Mouse (Mus musculus) stomach, embryonic 16.5 days (tissue): Measurements from ENCODE around the gene Enpp7. TPM values are rescaled to one million over a fixed set of nuclear protein-coding genes. Genes with fewer than 3 reads are reported as not detected.

ENCODE experiments used
- ATAC-seq: fragments of 200-750 bp; cut with Nextera tagmentation; 2 replicates; pipeline ENCODE4 v1.8.0; 2017; ENCODE audit warnings: moderate number of reproducible peaks, moderate TSS enrichment; ENCODE audit not compliant: insufficient read depth, low FRiP score
- H3K27ac ChIP-seq: fragments of 300-500 bp; sonication (generic); 2 replicates; pipeline ENCODE4 v1.5.1; 2014; ENCODE audit warnings: low read length
- H3K27me3 ChIP-seq: fragments of 300-500 bp; sonication (generic); 2 replicates; pipeline ENCODE4 v1.6.1; 2014; ENCODE audit warnings: low read length, control low read depth, mixed read lengths; ENCODE audit not compliant: control insufficient read depth, insufficient read depth
- H3K36me3 ChIP-seq: fragments of 300-500 bp; sonication (generic); 2 replicates; pipeline ENCODE4 v1.6.1; 2014; ENCODE audit warnings: low read length; ENCODE audit not compliant: control insufficient read depth, insufficient read depth
- H3K4me1 ChIP-seq: fragments of 300-500 bp; sonication (generic); 2 replicates; pipeline ENCODE4 v1.6.1; 2014; ENCODE audit warnings: low read length, control low read depth, mixed read lengths; ENCODE audit not compliant: control insufficient read depth, insufficient read depth
- H3K4me2 ChIP-seq: fragments of 300-500 bp; sonication (generic); 2 replicates; pipeline ENCODE4 v1.6.1; 2014; ENCODE audit warnings: low read depth, low read length, mixed read lengths
- H3K4me3 ChIP-seq: fragments of 300-500 bp; sonication (generic); replicated peaks from 2 replicates; pipeline ENCODE4 v1.5.1; 2014; ENCODE audit warnings: mild to moderate bottlenecking, low read length
- H3K9ac ChIP-seq: fragments of 300-500 bp; sonication (generic); 2 replicates; pipeline ENCODE4 v1.6.1; 2014; ENCODE audit warnings: low read length
- H3K9me3 ChIP-seq: fragments of 300-500 bp; sonication (generic); replicated peaks from 2 replicates; pipeline ENCODE4 v1.6.1; 2016; ENCODE audit warnings: low read length, control low read depth; ENCODE audit not compliant: control insufficient read depth
- WGBS: fragments of 180-500 bp; shearing (Covaris S2); extraction: QIAGEN DNeasy Blood & Tissue Kit; methylation state at CpG from one replicate; pipeline ENCODE4 v1.1.7; 2014; 5-methylcytosine and 5-hydroxymethylcytosine counted together
- polyA plus RNA-seq: library from polyadenylated mRNA; unstranded; fragments of >200 nt; fragmentation: Nextera tagmentation; extraction: Ambion mirVana; gene quantifications from 2 replicates; pipeline ENCODE4 v1.2.1, GENCODE M21; 2015

Enpp7 gene
- polyA plus RNA-seq, 1 experiment from 2014 or later: not detected

DNA sequence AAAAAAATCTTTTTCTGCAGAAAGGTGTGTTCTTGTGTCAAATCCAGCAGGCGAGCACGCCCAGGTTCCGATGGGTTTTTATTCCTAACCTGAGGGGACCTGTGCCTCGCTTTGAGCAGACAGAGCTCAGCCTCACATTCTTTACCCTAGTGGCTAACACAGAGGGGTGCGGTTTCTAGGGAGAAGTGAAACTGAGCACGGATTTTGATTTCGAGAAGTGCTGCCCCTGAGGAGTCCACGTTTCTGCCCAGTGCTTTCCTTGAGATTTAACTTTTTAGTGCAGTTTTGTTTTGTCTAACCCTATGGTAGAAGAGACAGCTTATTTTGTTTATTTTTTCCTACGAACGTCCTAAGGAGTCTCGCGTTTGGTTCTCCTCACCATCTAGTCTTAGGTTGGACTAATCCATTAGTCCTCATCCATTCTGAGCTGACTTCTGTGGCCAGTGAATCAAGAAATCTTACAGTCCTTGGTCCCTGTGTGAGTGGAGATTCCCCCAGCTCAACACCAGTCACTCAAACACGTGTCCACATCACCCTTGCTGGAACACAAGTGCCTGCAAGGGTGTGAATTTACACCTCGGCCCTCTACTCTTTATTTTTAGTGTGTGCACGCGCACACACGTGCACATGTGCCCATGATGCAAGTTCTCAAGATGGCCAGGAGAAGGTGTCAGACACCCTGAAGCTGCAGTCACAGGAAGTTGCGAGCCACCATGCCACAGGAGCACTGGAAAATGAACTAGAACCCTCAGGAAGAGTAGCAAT, 6.8 kb upstream of the Enpp7 start:
- Histone ChIP-seq H3K27ac (no peak overlapping the region), H3K4me3 (no peak overlapping the region), H3K9ac (no peak overlapping the region), H3K4me1 (no peaks in the 10 kb centered on the region), H3K27me3 (0 out of 2 replicates have a peak, but pooled peaks cover 4% of the 10 kb centered on the region), H3K4me2 (no peak overlapping the region), H3K9me3 (no peaks in the 10 kb centered on the region), H3K36me3 (no peaks in the 10 kb centered on the region)
- WGBS: 56% methylated on average over 18 of the region's 18 CpGs
- no peak for ATAC-seq

DNA sequence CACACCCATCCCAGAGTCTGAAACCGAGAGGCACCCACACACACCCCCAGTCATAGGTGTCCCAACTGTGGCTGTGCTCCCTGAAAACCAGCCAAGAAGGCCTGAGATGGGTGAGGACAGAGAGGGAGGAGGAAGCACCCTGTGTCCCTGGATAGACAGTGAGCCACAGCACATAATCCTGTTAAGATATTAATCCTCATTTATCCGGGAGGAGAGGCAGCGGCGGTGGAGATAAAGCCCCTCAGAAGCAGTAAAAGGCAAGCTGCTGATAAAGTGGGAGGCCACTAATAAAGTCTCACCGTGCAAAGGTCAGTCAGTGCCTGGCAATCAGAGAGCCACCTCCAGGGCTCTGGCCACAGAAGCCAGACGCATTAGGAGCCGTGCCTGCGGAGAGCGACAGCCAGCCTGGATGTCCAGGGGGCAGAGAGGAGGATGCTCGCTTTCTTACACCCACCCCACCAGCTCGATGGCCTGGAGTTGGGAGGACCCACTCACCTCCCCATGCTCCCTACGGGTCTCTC, 5.3 kb upstream of the Enpp7 start:
- H3K36me3 ChIP-seq: no peaks in the 10 kb centered on the region
- H3K27me3 ChIP-seq: 0 out of 2 replicates have a peak, but pooled peaks cover 4% of the 10 kb centered on the region
- ATAC-seq: no peak
- no peak overlapping the region for H3K27ac ChIP-seq
- WGBS: 52% methylated on average over 12 of the region's 12 CpGs
- H3K9ac ChIP-seq: no peak overlapping the region
- no peak overlapping the region for H3K4me2 ChIP-seq
- H3K4me3 ChIP-seq: no peak overlapping the region
- no peaks in the 10 kb centered on the region for H3K9me3 ChIP-seq
- H3K4me1 ChIP-seq: no peaks in the 10 kb centered on the region

DNA sequence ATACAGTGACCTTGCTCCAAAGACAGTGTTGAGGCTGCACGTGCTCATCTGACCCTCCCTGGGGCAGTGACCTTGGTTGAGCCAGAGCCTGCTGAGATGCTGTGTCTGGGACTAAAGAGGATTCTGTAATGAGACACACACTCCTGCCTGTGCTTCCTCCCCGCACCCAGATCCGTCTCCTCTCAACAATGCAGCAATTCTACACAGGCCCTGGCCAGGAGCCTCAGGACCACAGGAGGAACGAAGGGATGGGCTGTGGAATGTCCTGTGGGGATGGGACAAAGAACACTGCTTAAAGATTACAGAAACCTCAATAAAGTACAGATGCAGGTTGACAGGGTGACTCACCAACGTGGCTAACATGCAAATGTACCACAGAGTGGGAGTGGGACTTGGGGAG, 2.4 kb upstream of the Enpp7 start:
- no peak overlapping the region for H3K9ac ChIP-seq
- no peaks in the 10 kb centered on the region for H3K4me1 ChIP-seq
- ATAC-seq: no peak
- WGBS: 61% methylated on average over 5 of the region's 5 CpGs
- no peaks in the 10 kb centered on the region for H3K36me3 ChIP-seq
- H3K27me3 ChIP-seq: no peaks in the 10 kb centered on the region
- H3K9me3 ChIP-seq: no peaks in the 10 kb centered on the region
- H3K4me2 ChIP-seq: no peak overlapping the region
- H3K4me3 ChIP-seq: no peak overlapping the region
- H3K27ac ChIP-seq: no peak overlapping the region

DNA sequence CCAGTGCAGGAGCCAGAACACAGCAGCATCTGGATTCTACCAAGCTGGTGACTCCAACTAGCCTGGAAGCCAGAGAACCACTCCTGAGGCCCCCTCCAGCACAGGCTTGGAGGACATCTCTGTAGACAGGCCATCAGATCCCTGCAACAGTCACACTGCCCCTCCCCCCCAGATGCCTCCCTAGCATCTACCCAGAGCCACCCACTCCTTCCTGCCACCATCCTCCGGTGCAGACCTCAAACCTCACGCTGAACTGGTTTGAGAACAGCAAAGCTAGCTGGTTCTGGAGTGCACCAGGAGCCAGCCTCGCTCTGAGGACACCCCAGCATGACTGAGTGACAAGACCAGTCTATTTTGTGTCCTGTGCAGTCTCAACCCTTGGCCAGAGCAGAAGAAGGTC, 4.8 kb downstream of the Enpp7 start:
- WGBS: 60% methylated on average over 3 of the region's 3 CpGs
- no peak overlapping the region for H3K4me3 ChIP-seq
- H3K36me3 ChIP-seq: no peaks in the 10 kb centered on the region
- peaks cover 4% of the 10 kb centered on the region; the same call in 1 of the 2 replicates for H3K4me1 ChIP-seq
- no peak overlapping the region for H3K4me2 ChIP-seq
- H3K27me3 ChIP-seq: no peaks in the 10 kb centered on the region
- no peak overlapping the region for H3K9ac ChIP-seq
- H3K9me3 ChIP-seq: no peaks in the 10 kb centered on the region
- no peak for ATAC-seq
- no peak overlapping the region for H3K27ac ChIP-seq

DNA sequence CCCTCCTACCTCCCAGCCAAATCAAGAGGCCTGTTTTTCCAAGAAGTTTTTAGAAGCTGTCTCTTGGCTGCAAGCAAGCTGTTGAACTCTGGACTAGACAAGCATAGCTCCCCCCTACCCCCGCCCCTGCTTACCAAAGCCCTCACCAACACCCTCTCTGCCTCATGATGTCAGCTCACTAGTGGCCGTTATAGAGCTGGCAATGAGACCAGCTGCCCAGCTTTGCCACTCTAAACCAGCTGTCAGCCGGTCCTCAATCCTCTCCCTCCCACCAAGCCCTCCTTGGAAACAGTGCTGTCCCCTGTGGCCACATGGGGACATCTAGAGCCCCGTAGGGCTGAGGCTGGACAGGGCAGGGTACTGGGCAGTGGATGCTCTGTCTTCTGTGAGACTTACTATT, 7.5 kb downstream of the Enpp7 start:
- WGBS: 46% methylated on average over 4 of the region's 4 CpGs
- no peak overlapping the region for H3K9ac ChIP-seq
- H3K27me3 ChIP-seq: peaks cover 15% of the 10 kb centered on the region
- H3K9me3 ChIP-seq: no peaks in the 10 kb centered on the region
- no peak overlapping the region for H3K27ac ChIP-seq
- ATAC-seq: no peak
- no peak overlapping the region for H3K4me2 ChIP-seq
- peaks cover 4% of the 10 kb centered on the region; the same call in 1 of the 2 replicates for H3K4me1 ChIP-seq
- H3K4me3 ChIP-seq: no peak overlapping the region
- H3K36me3 ChIP-seq: no peaks in the 10 kb centered on the region

DNA sequence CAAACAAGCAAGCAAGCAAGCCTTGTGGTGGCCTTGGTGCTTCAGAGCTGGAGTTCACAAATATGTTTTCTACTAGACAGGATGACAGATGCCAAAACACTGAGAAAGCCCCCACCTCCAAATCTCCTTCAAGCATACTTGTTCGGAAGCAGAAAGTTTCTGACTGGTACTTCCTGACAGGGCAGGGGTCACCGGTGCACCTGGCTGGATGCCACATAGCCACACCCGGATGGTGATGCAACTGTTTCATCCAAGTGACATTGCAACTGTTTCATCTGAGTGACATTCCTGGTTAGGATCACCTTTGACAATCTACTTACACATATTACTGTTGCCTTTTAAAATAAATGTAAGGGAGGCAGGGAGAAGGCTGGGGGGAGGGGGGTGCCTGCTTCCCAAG, 9.2 kb downstream of the Enpp7 start:
- Histone ChIP-seq H3K4me1 (peaks cover 4% of the 10 kb centered on the region; the same call in 1 of the 2 replicates), H3K4me2 (no peak overlapping the region), H3K27me3 (peaks cover 15% of the 10 kb centered on the region), H3K9ac (no peak overlapping the region), H3K27ac (no peak overlapping the region), H3K36me3 (no peaks in the 10 kb centered on the region), H3K9me3 (no peaks in the 10 kb centered on the region), H3K4me3 (no peak overlapping the region)
- 67% methylated on average over 3 of the region's 3 CpGs for WGBS
- no peak for ATAC-seq

DNA sequence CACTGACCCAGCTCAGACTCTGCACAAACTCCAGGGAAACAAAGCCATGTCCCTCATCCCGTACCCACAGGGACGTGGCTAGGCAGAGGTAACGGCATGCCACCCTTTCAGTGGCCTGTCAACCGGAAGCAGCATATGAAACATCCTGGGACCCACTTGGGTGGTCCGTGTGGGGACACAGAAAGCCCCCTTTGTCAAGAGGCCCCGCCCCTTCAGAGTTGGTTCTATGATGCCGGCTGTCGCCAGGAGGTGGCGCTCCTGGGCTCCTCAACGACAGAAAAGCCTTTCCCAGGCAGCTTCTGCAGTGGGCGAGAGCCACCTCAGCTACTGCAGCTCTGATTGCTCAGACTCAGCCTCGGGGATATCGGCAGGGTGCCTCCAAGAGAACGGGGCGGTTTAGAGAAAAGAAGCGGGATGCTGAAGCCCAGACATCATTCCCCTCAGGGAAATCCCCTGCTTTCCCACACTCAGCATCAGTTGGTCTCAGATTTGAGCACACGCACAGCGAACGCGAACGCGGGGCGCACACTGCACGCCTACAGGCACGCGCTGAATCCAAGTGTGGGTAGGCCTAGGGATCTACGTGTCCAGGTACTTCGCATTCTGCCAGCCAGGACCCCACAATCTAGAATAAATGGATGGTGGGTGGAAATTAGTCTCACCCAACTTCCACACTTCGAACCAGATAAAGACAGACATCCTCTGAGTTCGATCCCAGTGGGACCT, 10.7 kb downstream of the Enpp7 start:
- ATAC-seq: peak; percentile 68; the same call in 1 of the 2 replicates
- Histone ChIP-seq H3K27me3 (peaks cover 15% of the 10 kb centered on the region), H3K4me2 (peak overlapping the region; percentile 27), H3K27ac (no peak overlapping the region), H3K9me3 (no peaks in the 10 kb centered on the region), H3K4me1 (peaks cover 4% of the 10 kb centered on the region; the same call in 1 of the 2 replicates), H3K4me3 (peak overlapping the region; percentile 12; the same call in 1 of the 2 replicates), H3K9ac (no peak overlapping the region), H3K36me3 (no peaks in the 10 kb centered on the region)
- 10% methylated on average over 30 of the region's 30 CpGs for WGBS

DNA sequence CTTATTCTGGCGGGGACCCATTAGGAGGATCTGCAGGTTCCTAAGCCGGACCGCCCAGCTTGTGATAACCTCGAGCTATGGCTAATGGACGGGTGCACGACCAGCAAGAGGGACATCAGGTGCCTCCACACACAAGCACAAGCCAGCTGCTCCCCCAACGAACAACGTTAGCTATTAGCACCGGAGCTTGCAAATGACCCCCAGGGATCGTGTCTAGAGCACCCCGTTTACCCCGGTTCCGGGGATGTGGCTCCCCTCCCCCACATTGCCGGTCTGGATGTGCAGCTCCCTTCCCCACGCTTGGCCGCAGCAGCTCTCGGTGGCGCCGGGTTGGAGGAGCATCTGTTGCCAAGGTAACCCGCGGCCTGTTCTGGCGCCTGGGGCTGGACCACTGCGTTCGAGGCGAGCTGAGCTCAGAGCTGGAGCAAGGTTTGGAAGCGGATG, 11.4 kb downstream of the Enpp7 start:
- 6% methylated on average over 26 of the region's 26 CpGs for WGBS
- Histone ChIP-seq H3K36me3 (no peaks in the 10 kb centered on the region), H3K4me2 (no peak overlapping the region), H3K4me1 (peaks cover 4% of the 10 kb centered on the region; the same call in 1 of the 2 replicates), H3K9ac (no peak overlapping the region), H3K9me3 (no peaks in the 10 kb centered on the region), H3K4me3 (no peak overlapping the region), H3K27me3 (peaks cover 15% of the 10 kb centered on the region), H3K27ac (no peak overlapping the region)
- ATAC-seq: no peak

DNA sequence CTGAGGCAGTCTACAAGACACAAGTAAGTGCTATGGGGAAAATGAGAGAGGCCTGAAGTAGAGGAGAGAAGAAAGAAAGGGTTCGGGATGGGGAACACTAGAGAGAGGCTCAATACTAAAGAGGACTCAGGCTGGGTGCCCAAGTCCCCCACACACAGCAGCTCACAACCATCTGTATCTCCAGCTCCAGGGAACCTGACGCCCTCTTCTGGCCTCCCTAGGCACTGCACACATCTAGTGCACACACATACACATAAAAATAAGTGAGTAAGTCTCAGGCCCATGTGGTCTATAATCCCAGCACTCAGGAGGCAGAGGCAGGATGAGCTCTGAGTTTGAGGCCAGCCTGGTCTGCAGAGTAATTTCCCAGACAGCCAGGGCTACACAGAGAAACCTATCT, 12.9 kb downstream of the Enpp7 start:
- Histone ChIP-seq H3K4me3 (no peak overlapping the region), H3K4me2 (no peak overlapping the region), H3K9ac (no peak overlapping the region), H3K36me3 (no peaks in the 10 kb centered on the region), H3K27me3 (peaks cover 15% of the 10 kb centered on the region), H3K4me1 (no peaks in the 10 kb centered on the region), H3K9me3 (no peaks in the 10 kb centered on the region), H3K27ac (no peak overlapping the region)
- WGBS: 69% methylated on average over 2 of the region's 2 CpGs
- ATAC-seq: no peak
